9 mouse cellular contexts compared by ENCODE assay signal in genomic region chr8:127589291-127589690, GRCm38 (mm10).
DNase-seq lines count a peak whose midpoint lies in the region; ATAC-seq lines count a peak whose summit lies in the region.
"Had no signal": no experiment of that assay in that cellular context is flagged by ENCODE, and none has a peak within 500 bp of the region (broad histone marks: within the 10 kb centered on the region; RNA-seq: fewer than 3 reads in every experiment).

No protein-coding gene starts in this region.

- WGBS in midbrain, embryonic 14.5 days: 58% methylated on average over 4 of the region's 4 CpGs
- 49% methylated on average over 4 of the region's 4 CpGs for WGBS in midbrain, embryonic 13.5 days
- 19% methylated on average over 4 of the region's 4 CpGs for WGBS in liver, embryonic 12.5 days (ENCODE audit: insufficient replicate concordance)
- 53% methylated on average over 4 of the region's 4 CpGs for WGBS in hindbrain, embryonic 14.5 days

- no peak overlapping the region for H3K9ac ChIP-seq in midbrain, embryonic 14.5 days (replicated peaks; ENCODE audit: low read length)
- no peak overlapping the region for H3K9ac ChIP-seq in midbrain, embryonic 13.5 days (replicated peaks)
- no peak overlapping the region for H3K9ac ChIP-seq in liver, embryonic 12.5 days
- H3K9ac ChIP-seq in hindbrain, embryonic 14.5 days: no peak overlapping the region

- no peak overlapping the region for H3K4me3 ChIP-seq in midbrain, embryonic 14.5 days (replicated peaks; ENCODE audit: low read depth, low read length)
- H3K4me3 ChIP-seq in midbrain, embryonic 13.5 days (replicated peaks): no peak overlapping the region
- H3K4me3 ChIP-seq in liver, embryonic 12.5 days: no peak overlapping the region
- no peak overlapping the region for H3K4me3 ChIP-seq in hindbrain, embryonic 14.5 days (replicated peaks; ENCODE audit: low read length)
- H3K4me3 ChIP-seq: myocyte had no signal

- peaks cover 6% of the 10 kb centered on the region; the same call in 1 of the 2 replicates for H3K4me1 ChIP-seq in midbrain, embryonic 14.5 days (ENCODE audit: control insufficient read depth, insufficient read depth, low read length)
- H3K4me1 ChIP-seq in midbrain, embryonic 13.5 days (replicated peaks): peaks cover 12% of the 10 kb centered on the region; the same call in 1 of the 2 replicates
- no peaks in the 10 kb centered on the region for H3K4me1 ChIP-seq in liver, embryonic 12.5 days
- no peaks in the 10 kb centered on the region; the same call in 1 of the 2 replicates for H3K4me1 ChIP-seq in hindbrain, embryonic 14.5 days (replicated peaks; ENCODE audit: control insufficient read depth, insufficient read depth, low read length)

- no peak overlapping the region for H3K4me2 ChIP-seq in midbrain, embryonic 14.5 days (ENCODE audit: low read length)
- no peak overlapping the region for H3K4me2 ChIP-seq in midbrain, embryonic 13.5 days (replicated peaks)
- no peak overlapping the region for H3K4me2 ChIP-seq in liver, embryonic 12.5 days
- H3K4me2 ChIP-seq in hindbrain, embryonic 14.5 days (replicated peaks): no peak overlapping the region

- no peaks in the 10 kb centered on the region for H3K36me3 ChIP-seq in midbrain, embryonic 14.5 days (ENCODE audit: control insufficient read depth, insufficient read depth, low read length)
- no peaks in the 10 kb centered on the region for H3K36me3 ChIP-seq in midbrain, embryonic 13.5 days
- no peaks in the 10 kb centered on the region for H3K36me3 ChIP-seq in liver, embryonic 12.5 days
- H3K36me3 ChIP-seq in hindbrain, embryonic 14.5 days (replicated peaks; ENCODE audit: control insufficient read depth, insufficient read depth): no peaks in the 10 kb centered on the region

- no peaks in the 10 kb centered on the region for H3K27me3 ChIP-seq in midbrain, embryonic 14.5 days (ENCODE audit: control insufficient read depth, insufficient read depth, low read length)
- H3K27me3 ChIP-seq in midbrain, embryonic 13.5 days: no peaks in the 10 kb centered on the region
- H3K27me3 ChIP-seq in liver, embryonic 12.5 days (replicated peaks): no peaks in the 10 kb centered on the region
- no peaks in the 10 kb centered on the region for H3K27me3 ChIP-seq in hindbrain, embryonic 14.5 days (ENCODE audit: control insufficient read depth, insufficient read depth, low read length)

- DNase-seq in midbrain, embryonic 14.5 days: peak; percentile 34
- DNase-seq in Muller cell, postnatal 12 days (ENCODE audit: inconsistent ontology term): peak; percentile 42
- DNase-seq in c-Kit-positive CD71-negative TER-119-negative erythroid progenitor cells, embryonic 14.5 days (ENCODE audit: low read depth): peak; percentile 24
- DNase-seq in right cerebral cortex, postnatal 10 days (ENCODE audit: low spot score in 2 of 2): peak; percentile 32 to 39
- DNase-seq in hindbrain, embryonic 14.5 days (ENCODE audit: low spot score): no peak

- ATAC-seq in midbrain, embryonic 14.5 days (ENCODE audit: low FRiP score, low TSS enrichment): no peak
- ATAC-seq in midbrain, embryonic 13.5 days: no peak
- ATAC-seq in granulocyte monocyte progenitor cell, adult 5-6 weeks (replicated peaks; ENCODE audit: poor library complexity, severe bottlenecking): peak; percentile 54
- ATAC-seq in liver, embryonic 12.5 days: peak; percentile 65; the same call in 1 of the 2 replicates
- ATAC-seq in hindbrain, embryonic 14.5 days (ENCODE audit: low FRiP score): no peak

- no peak overlapping the region for H3K27ac ChIP-seq in midbrain, embryonic 14.5 days (replicated peaks; ENCODE audit: low read depth, low read length)
- H3K27ac ChIP-seq in midbrain, embryonic 13.5 days: no peak overlapping the region
- no peak overlapping the region for H3K27ac ChIP-seq in liver, embryonic 12.5 days
- H3K27ac ChIP-seq in hindbrain, embryonic 14.5 days: no peak overlapping the region

- no peaks in the 10 kb centered on the region for H3K9me3 ChIP-seq in midbrain, embryonic 14.5 days (ENCODE audit: control insufficient read depth, low read length)
- H3K9me3 ChIP-seq in midbrain, embryonic 13.5 days: no peaks in the 10 kb centered on the region
- no peaks in the 10 kb centered on the region for H3K9me3 ChIP-seq in liver, embryonic 12.5 days (replicated peaks)
- H3K9me3 ChIP-seq in hindbrain, embryonic 14.5 days (ENCODE audit: control insufficient read depth, low read length): no peaks in the 10 kb centered on the region

Comparison
In these comparisons a context has a peak if more than half of its experiments do, and no peak if none do; other contexts are left out.
1. ATAC-seq: peak in granulocyte monocyte progenitor cell, adult 5-6 weeks (single experiment) and liver, embryonic 12.5 days (single experiment); none in midbrain, embryonic 14.5 days (single experiment), midbrain, embryonic 13.5 days (single experiment) and hindbrain, embryonic 14.5 days (single experiment).